Mouse (Mus musculus): ENCODE measurements around the gene Rpl36al.

GRCm38 (mm10) chr12:69168461-69169106, 15.3 kb downstream of the Rpl36al start, which contains the start of gene Lrr1:
- TF ChIP-seq CTCF (IDR thresholded peaks at IDR 0.05; ENCODE audit: low read depth) (0 out of 2 replicates have a peak, but pooled peaks have one; percentile 5), EP300 (optimal IDR thresholded peaks at IDR 0.05) (peak; percentile 98)

Measured in stomach, postnatal 0 days (tissue).